Mouse (Mus musculus): ENCODE results near the gene Dusp7. TPM values are rescaled to one million over a fixed set of nuclear protein-coding genes. Genes with fewer than 3 reads are reported as not detected.

Dusp7 gene
- total and polyA plus RNA-seq, 3 experiments, result 6.2 to 11.4 (median 8.0) TPM

- peaks cover 11% of the 10 kb centered on the region; the same call in 1 of the 2 replicates for H3K79me2 ChIP-seq (replicated peaks; ENCODE audit: control insufficient read depth, extremely low read depth, insufficient read depth, poor library complexity, severe bottlenecking)
- peak overlapping the region; percentile 31 for H3K27ac ChIP-seq (ENCODE audit: insufficient read depth, low read depth)
- TF ChIP-seq SIN3A (IDR thresholded peaks at IDR 0.05; ENCODE audit: low read length) (peak; percentile 49), TCF12 (IDR thresholded peaks at IDR 0.05; ENCODE audit: low read depth, low read length) (0 out of 2 replicates have a peak, but pooled peaks have one; percentile 25), UBTF (IDR thresholded peaks at IDR 0.05; ENCODE audit: low read depth, low read length) (0 out of 2 replicates have a peak, but pooled peaks have one; percentile 8), MXI1 (IDR thresholded peaks at IDR 0.05; ENCODE audit: low read depth, low read length) (peak; percentile 36), ZC3H11A (IDR thresholded peaks at IDR 0.05; ENCODE audit: low read depth, low read length) (no peak), POLR2A (IDR thresholded peaks at IDR 0.05; ENCODE audit: low read depth, low read length) (no peak), RAD21 (IDR thresholded peaks at IDR 0.05; ENCODE audit: low read depth, low read length) (peak; percentile 46), CTCF (conservative IDR thresholded peaks at IDR 0.05 in 1 of 2, IDR thresholded peaks at IDR 0.05 in 1 of 2; ENCODE audit: low read depth in 2 of 2, low read length in 2 of 2) (peak in 1 of 2 experiments; percentile 49; a peak in 2 of 4 replicates), SMC3 (IDR thresholded peaks at IDR 0.05; ENCODE audit: low read depth, low read length) (peak; percentile 35), MAZ (IDR thresholded peaks at IDR 0.05; ENCODE audit: low read depth, low read length) (no peak), ZMIZ1 (IDR thresholded peaks at IDR 0.05; ENCODE audit: low read depth, low read length) (no peak), POLR2AphosphoS2 (IDR thresholded peaks at IDR 0.05; ENCODE audit: low read depth, low read length) (no peak), ETS1 (conservative IDR thresholded peaks at IDR 0.05; ENCODE audit: low read depth, low read length) (no peak), NRF1 (IDR thresholded peaks at IDR 0.05; ENCODE audit: low read depth, low read length) (no peak)
- peaks cover 9 to 29% of the 10 kb centered on the region in 2 experiments for H3K36me3 ChIP-seq (replicated peaks in 1 of 2; ENCODE audit: control insufficient read depth in 1 of 2, insufficient read depth in 1 of 2, low read length in 1 of 2)
- in situ Hi-C loops (cut with MboI; ENCODE audit: low pct_ligation_motif_present, low pct_unique_long_range_greater_than_20kb, low sequenced_read_pairs) (loop anchor here (5.0 kb wide), 1 partner anchor 43 kb away; no protein-coding TSS in a partner anchor), dilution Hi-C loops (cut with MboI; ENCODE audit: extremely low pct_ligation_motif_present, extremely low pct_unique_long_range_greater_than_20kb, low sequenced_read_pairs) (no loop called here)
- H3K9me3 ChIP-seq (replicated peaks; ENCODE audit: low read length), result no peaks in the 10 kb centered on the region
- H3K4me3 ChIP-seq (replicated peaks in 1 of 3; ENCODE audit: low read depth in 2 of 3, low read length in 2 of 3, poor library complexity in 1 of 3), result peak overlapping the region; percentile 65 to 87 (median 78)
- DNase-seq (ENCODE audit: extremely low read depth), result peak; percentile 48
- H3K4me2 ChIP-seq (ENCODE audit: insufficient read depth, low read depth, poor library complexity, severe bottlenecking), result peak overlapping the region; percentile 80
- H3K9ac ChIP-seq (ENCODE audit: insufficient read depth, low read depth), result peak overlapping the region; percentile 81
- H3K27me3 ChIP-seq (replicated peaks), result peaks cover 4% of the 10 kb centered on the region
- peaks cover 28 to 56% of the 10 kb centered on the region in 2 experiments for H3K4me1 ChIP-seq (ENCODE audit: control insufficient read depth in 1 of 2, insufficient read depth in 2 of 2)
These were observed 534 bp downstream of the Dusp7 start for GRCm38 (mm10) chr9:106368831-106369501.

DNA sequence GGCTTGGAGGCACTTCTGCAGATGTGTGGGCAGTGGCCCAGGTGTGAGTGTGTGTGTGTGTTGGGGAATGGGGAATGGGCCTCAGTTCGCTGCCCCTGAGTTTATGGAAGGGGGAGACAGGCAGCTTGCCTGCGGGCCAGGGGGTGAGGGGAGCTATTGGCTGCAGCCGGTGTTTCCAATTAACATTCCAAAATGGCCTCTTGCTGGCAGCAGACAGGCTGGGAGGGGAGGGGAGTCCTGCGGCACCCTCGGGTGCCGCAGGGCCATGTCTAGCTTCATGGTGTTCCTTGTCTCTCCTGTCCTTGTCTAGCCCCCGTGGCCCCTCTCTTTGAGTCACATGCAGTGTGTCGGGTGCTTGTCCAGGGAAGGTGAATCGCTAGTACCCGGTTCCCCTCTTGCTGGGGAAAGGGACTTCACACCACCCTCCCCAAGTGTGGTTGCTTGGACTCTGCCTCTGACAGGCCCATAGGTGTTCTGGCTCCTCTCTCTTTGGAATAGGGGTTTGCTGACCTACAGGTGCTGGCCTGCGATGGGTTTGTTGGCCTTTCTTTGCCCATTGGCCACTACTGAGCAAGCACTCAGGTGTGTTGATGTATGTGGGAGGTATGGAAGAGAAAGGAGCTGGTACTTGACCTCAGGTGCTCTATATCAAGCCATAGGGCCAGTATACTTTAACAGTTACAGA, 1.5 kb downstream of the Dusp7 start:
- peaks cover 4% of the 10 kb centered on the region for H3K27me3 ChIP-seq (replicated peaks)
- H3K9me3 ChIP-seq (replicated peaks; ENCODE audit: low read length), result no peaks in the 10 kb centered on the region
- peak overlapping the region; percentile 80 for H3K4me2 ChIP-seq (ENCODE audit: insufficient read depth, low read depth, poor library complexity, severe bottlenecking)
- H3K27ac ChIP-seq (ENCODE audit: insufficient read depth, low read depth), result no peak overlapping the region
- H3K9ac ChIP-seq (ENCODE audit: insufficient read depth, low read depth), result peak overlapping the region; percentile 81
- H3K4me3 ChIP-seq (replicated peaks in 1 of 3; ENCODE audit: low read depth in 2 of 3, low read length in 2 of 3, poor library complexity in 1 of 3), result peak overlapping the region; percentile 65 to 87 (median 78)
- in situ Hi-C loops (cut with MboI; ENCODE audit: low pct_ligation_motif_present, low pct_unique_long_range_greater_than_20kb, low sequenced_read_pairs), result loop anchor here (5.0 kb wide), 1 partner anchor 42 kb away; no protein-coding TSS in a partner anchor
- H3K36me3 ChIP-seq (replicated peaks in 1 of 2; ENCODE audit: control insufficient read depth in 1 of 2, insufficient read depth in 1 of 2, low read length in 1 of 2), result peaks cover 14 to 36% of the 10 kb centered on the region in 2 experiments
- TF ChIP-seq BHLHE40 (IDR thresholded peaks at IDR 0.05; ENCODE audit: low read depth, low read length), result no peak
- no peak for TF ChIP-seq E2F4 (IDR thresholded peaks at IDR 0.05; ENCODE audit: insufficient replicate concordance, low read depth, low read length)
- TF ChIP-seq SMC3 (IDR thresholded peaks at IDR 0.05; ENCODE audit: low read depth, low read length), result no peak
- TF ChIP-seq TBP (conservative IDR thresholded peaks at IDR 0.05; ENCODE audit: low read depth, low read length), result no peak
- no peak for TF ChIP-seq CHD2 (IDR thresholded peaks at IDR 0.05; ENCODE audit: low read length)
- no peak for TF ChIP-seq USF2 (conservative IDR thresholded peaks at IDR 0.05; ENCODE audit: low read depth, low read length)
- no peak for TF ChIP-seq ETS1 (conservative IDR thresholded peaks at IDR 0.05; ENCODE audit: low read depth, low read length)
- no peak for TF ChIP-seq JUND (conservative IDR thresholded peaks at IDR 0.05; ENCODE audit: low read depth, low read length)
- TF ChIP-seq JUN (IDR thresholded peaks at IDR 0.05; ENCODE audit: insufficient read depth, low read depth, low read length), result no peak
- no peak for TF ChIP-seq HCFC1 (IDR thresholded peaks at IDR 0.05; ENCODE audit: low read depth, low read length)
- TF ChIP-seq USF1 (IDR thresholded peaks at IDR 0.05; ENCODE audit: low read depth, low read length), result no peak
- no peak for TF ChIP-seq CHD1 (IDR thresholded peaks at IDR 0.05; ENCODE audit: low read depth, low read length)
- TF ChIP-seq EP300 (IDR thresholded peaks at IDR 0.05; ENCODE audit: low read length), result no peak
- no peak for TF ChIP-seq NRF1 (IDR thresholded peaks at IDR 0.05; ENCODE audit: low read depth, low read length)
- TF ChIP-seq GABPA (IDR thresholded peaks at IDR 0.05; ENCODE audit: insufficient replicate concordance, low read depth, low read length), result no peak
- peaks cover 11% of the 10 kb centered on the region; the same call in 1 of the 2 replicates for H3K79me2 ChIP-seq (replicated peaks; ENCODE audit: control insufficient read depth, extremely low read depth, insufficient read depth, poor library complexity, severe bottlenecking)
- H3K4me1 ChIP-seq (ENCODE audit: control insufficient read depth in 1 of 2, insufficient read depth in 2 of 2), result peaks cover 28 to 56% of the 10 kb centered on the region in 2 experiments
- dilution Hi-C loops (cut with MboI; ENCODE audit: extremely low pct_ligation_motif_present, extremely low pct_unique_long_range_greater_than_20kb, low sequenced_read_pairs), result no loop called here
- no peak for DNase-seq (ENCODE audit: extremely low read depth)

Data from CH12.LX (cell line).